Comparison of ENCODE assay signal across 25 mouse cellular contexts in genomic region chr2:35910740-35911139, GRCm38 (mm10).
DNase-seq lines count a peak whose midpoint lies in the region; ATAC-seq lines count a peak whose summit lies in the region.
"Had no signal": no experiment of that assay in that cellular context is flagged by ENCODE, and none has a peak within 500 bp of the region (broad histone marks: within the 10 kb centered on the region; RNA-seq: fewer than 3 reads in every experiment).

No protein-coding gene starts in this region.

- no peaks in the 10 kb centered on the region for H3K27me3 ChIP-seq in embryonic facial prominence, embryonic 14.5 days (replicated peaks; ENCODE audit: control insufficient read depth, insufficient read depth, low read length)
- H3K27me3 ChIP-seq: forebrain, embryonic 12.5 days; intestine, embryonic 15.5 days; limb, embryonic 15.5 days; lung, embryonic 15.5 days; neural tube, embryonic 12.5 days; Patski had no signal

- H3K36me3 ChIP-seq in embryonic facial prominence, embryonic 14.5 days (ENCODE audit: control insufficient read depth, insufficient read depth, low read length), result no peaks in the 10 kb centered on the region
- H3K36me3 ChIP-seq: forebrain, embryonic 12.5 days; hindbrain, embryonic 10.5 days; intestine, embryonic 15.5 days; limb, embryonic 15.5 days; lung, embryonic 15.5 days; neural tube, embryonic 12.5 days had no signal

- H3K27ac ChIP-seq in embryonic facial prominence, embryonic 14.5 days (replicated peaks; ENCODE audit: low read depth, low read length), result no peak overlapping the region
- H3K27ac ChIP-seq: forebrain, embryonic 12.5 days; hindbrain, embryonic 10.5 days; intestine, embryonic 15.5 days; layer of hippocampus, adult 2 months; limb, embryonic 15.5 days; liver, embryonic 14.5 days; lung, embryonic 15.5 days; neural tube, embryonic 12.5 days had no signal

- WGBS in embryonic facial prominence, embryonic 14.5 days, result 26% methylated on average over 9 of the region's 9 CpGs

- DNase-seq in embryo, embryonic 10 days (ENCODE audit: low spot score), result peak; percentile 17
- no peak for DNase-seq in embryo, embryonic 10.5 days (ENCODE audit: low spot score)
- peak; percentile 55 for DNase-seq in cerebellum, adult 9-10 months
- peak; percentile 66 for DNase-seq in embryonic facial prominence, embryonic 14.5 days (ENCODE audit: low spot score)
- DNase-seq in spleen, adult 12 weeks (ENCODE audit: low spot score), result no peak
- no peak for DNase-seq in adrenal gland, postnatal 14 days
- no peak for DNase-seq in heart, adult 11 months
- DNase-seq: kidney, adult 8-10 months; kidney, postnatal 14 days; lung, postnatal 36 days; midbrain, embryonic 14.5 days; right cerebral cortex, postnatal 14 days; spleen, adult 18-20 months had no signal

- peak; percentile 56; the same call in 1 of the 2 replicates for ATAC-seq in embryonic facial prominence, embryonic 14.5 days (ENCODE audit: low read depth)
- ATAC-seq: hindbrain, embryonic 16.5 days; intestine, embryonic 15.5 days; Patski had no signal

- no peaks in the 10 kb centered on the region for H3K9me3 ChIP-seq in embryonic facial prominence, embryonic 14.5 days (ENCODE audit: control insufficient read depth, low read length)
- H3K9me3 ChIP-seq: forebrain, embryonic 12.5 days; intestine, embryonic 15.5 days; limb, embryonic 15.5 days; lung, embryonic 15.5 days; neural tube, embryonic 12.5 days had no signal

- H3K4me1 ChIP-seq in embryonic facial prominence, embryonic 14.5 days (ENCODE audit: control insufficient read depth, insufficient read depth, low read length), result peaks cover 3% of the 10 kb centered on the region; the same call in 1 of the 2 replicates
- H3K4me1 ChIP-seq: intestine, embryonic 15.5 days; lung, embryonic 15.5 days; neural tube, embryonic 12.5 days had no signal

- H3K4me3 ChIP-seq in embryonic facial prominence, embryonic 14.5 days (ENCODE audit: low read depth, low read length), result no peak overlapping the region
- H3K4me3 ChIP-seq: forebrain, embryonic 12.5 days; hindbrain, embryonic 10.5 days; intestine, embryonic 15.5 days; layer of hippocampus, adult 2 months; limb, embryonic 15.5 days; lung, embryonic 15.5 days; megakaryocyte, embryonic 14.5 days; neural tube, embryonic 12.5 days had no signal

- H3K9ac ChIP-seq in embryonic facial prominence, embryonic 14.5 days (ENCODE audit: low read depth, low read length), result no peak overlapping the region
- H3K9ac ChIP-seq: forebrain, embryonic 12.5 days; intestine, embryonic 15.5 days; limb, embryonic 15.5 days; liver, embryonic 14.5 days; lung, embryonic 15.5 days; neural tube, embryonic 12.5 days had no signal

- no peak overlapping the region for H3K4me2 ChIP-seq in embryonic facial prominence, embryonic 14.5 days (ENCODE audit: low read depth, low read length)
- H3K4me2 ChIP-seq: forebrain, embryonic 12.5 days; heart, embryonic 11.5 days; intestine, embryonic 15.5 days; limb, embryonic 15.5 days; lung, embryonic 15.5 days; neural tube, embryonic 12.5 days had no signal

Comparison
In these comparisons a context has a peak if more than half of its experiments do, and no peak if none do; other contexts are left out.
1. DNase-seq: peak in embryo, embryonic 10 days (single experiment), cerebellum, adult 9-10 months (single experiment) and embryonic facial prominence, embryonic 14.5 days (single experiment); none in embryo, embryonic 10.5 days (single experiment), spleen, adult 12 weeks (single experiment), adrenal gland, postnatal 14 days (single experiment) and heart, adult 11 months (single experiment).